Mouse (Mus musculus) retina, embryonic 14.5 days (tissue): ENCODE measurements around the gene Macf1.
"Not testable (repeated sequence)": the region's sequence is repeated elsewhere in the genome, so short reads cannot be mapped to it uniquely, and the experiment has no call there.

ENCODE experiments used
- DNase-seq: peaks from one replicate; pipeline ENCODE4 v3.0.0-alpha.2; 2015; ENCODE audit warnings: low spot score

Gene Macf1

DNA sequence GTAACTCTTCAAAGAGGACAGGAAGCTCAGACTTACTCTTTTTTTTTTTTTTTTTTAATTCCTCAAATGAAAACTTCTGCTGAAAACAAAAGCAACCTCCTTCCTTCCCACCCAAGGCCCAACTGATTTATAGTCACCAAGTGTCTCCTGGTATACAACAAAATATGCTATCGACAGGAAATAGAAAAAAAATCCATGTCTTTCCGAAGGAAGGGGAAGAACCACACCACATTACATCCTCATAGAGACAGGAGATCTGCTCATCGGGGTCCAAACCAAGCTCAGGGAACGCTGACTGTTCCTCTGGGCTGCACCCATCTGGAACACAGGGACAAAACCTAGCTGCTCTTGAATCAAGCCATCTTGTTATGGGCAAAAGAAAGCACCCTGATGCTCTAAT, 50.3 kb downstream of the Macf1 start:
- DNase-seq: no peak

DNA sequence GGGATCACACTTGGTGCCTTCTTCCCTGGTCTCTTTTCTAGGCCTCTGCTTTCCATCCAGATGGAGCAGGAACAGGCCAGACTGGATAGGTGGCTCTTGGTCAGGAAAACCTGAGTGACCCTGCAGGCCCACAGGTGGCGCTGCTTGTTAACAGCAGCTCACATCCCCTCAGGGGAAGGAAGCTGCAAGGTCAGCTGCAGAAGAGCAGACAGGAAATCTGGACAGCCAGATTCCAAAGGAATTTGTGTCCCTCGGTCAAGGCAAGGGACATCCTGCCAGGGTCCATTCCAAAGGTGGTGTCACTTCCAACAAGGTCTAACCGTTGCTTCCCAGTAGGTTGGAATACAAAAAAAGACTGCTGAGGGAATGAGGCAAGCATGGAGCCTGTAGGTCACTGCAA, 50.8 kb downstream of the Macf1 start:
- DNase-seq: peak; percentile 59

GRCm38 (mm10) chr4:123632116-123632515, 52.0 kb downstream of the Macf1 start:
- DNase-seq: not testable (repeated sequence)

GRCm38 (mm10) chr4:123631654-123632053, 52.5 kb downstream of the Macf1 start:
- DNase-seq: no peak

DNA sequence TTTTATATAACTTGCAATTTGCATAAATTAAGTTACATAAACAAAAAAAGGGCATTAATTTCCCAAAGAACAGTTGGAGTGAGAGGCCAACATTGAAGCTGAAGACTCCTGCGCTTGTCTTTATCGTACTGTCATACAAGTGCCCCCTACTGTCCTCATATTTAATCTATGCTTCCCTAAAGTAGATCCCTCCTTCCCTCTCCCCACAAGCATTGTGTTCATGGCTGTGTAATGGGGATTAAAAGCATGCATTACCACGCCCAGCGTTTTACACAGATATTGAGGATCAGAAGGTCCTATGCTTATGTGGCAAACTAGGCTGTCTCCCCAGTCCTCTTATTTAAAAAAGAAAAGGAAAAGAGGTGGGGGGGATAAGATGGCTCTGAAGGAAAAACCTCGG, 56.5 kb downstream of the Macf1 start:
- DNase-seq: no peak

DNA sequence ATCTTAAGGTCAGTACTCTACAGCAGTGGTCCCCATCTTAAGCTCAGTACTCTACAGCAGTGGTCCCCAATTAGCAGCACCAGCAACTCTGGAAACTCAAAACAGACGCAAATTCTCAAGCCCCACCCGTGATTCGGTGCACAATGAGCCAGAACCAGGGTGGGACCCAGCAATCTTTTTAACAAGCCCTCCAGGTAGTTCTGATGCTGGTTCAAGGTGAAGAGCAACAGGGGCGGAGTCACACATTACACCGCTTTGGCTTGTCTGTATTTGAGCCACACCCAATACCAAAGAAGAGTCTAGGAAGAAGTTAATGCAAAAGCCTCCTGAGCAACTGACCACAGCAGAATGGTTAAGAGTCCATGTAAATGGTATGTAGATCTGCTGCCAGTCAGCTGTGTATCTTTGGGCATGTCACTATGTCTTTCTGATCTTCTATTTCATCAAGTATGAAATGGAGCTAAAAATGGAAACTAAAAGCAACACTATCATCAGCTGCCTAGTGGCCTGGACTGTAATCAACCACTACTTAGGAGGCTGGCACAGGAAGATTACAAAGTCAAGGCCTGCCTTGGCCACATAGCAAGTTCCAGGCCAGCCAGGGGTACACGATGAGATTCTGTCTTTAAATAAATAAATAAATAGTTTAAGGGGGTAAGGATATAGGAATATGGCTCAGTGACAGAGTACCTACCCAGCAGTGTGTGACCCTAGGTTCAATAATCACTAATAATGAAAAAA, 58.7 kb downstream of the Macf1 start:
- DNase-seq: no peak

DNA sequence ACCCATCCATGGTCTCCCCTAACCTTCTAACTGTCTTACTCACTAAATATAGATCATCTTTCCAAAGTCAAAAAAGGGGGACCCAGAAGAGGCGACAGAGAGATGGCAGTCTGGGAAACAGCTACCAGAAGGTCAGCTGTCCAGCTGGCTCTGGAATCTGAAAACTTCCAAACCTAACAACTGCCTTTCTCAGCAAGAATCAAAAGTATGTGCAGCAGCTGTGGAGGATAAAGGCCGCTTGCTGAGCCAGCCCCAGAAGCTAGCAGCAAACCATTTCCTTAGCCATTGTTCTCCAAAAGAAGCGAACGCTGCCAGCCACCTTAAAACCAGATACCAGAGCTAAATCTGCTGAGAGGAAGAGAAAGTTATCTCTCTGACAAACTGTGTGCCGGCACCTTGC, 59.7 kb downstream of the Macf1 start:
- DNase-seq: peak; percentile 18

DNA sequence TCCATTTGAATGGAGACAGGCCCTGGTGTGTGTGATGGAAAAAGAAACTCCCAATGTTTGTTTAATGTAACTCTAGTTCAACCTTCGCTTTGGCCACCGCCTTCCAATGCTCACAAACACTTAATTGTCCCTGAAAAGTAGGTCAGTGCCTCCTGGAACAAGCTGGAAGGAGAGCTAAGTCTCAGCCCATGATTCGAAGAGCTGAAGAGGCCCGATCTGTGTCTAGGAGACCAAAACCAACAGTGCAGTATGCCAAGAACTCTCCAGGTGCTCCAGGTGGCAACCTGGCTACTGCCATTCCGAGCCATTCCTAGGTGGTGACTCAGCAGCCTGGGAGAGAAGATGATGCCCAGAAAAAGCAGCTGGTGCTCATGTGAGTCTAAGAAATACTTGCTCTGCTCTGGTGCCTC, 60.4 kb downstream of the Macf1 start:
- DNase-seq: no peak

GRCm38 (mm10) chr4:123621732-123622131, 62.4 kb downstream of the Macf1 start:
- DNase-seq: no peak

- DNase-seq: no peak
Measured at GRCm38 (mm10) chr4:123617727-123618389, 66.3 kb downstream of the Macf1 start.

- DNase-seq: no peak
Measured at GRCm38 (mm10) chr4:123616971-123617370, 67.2 kb downstream of the Macf1 start.

DNA sequence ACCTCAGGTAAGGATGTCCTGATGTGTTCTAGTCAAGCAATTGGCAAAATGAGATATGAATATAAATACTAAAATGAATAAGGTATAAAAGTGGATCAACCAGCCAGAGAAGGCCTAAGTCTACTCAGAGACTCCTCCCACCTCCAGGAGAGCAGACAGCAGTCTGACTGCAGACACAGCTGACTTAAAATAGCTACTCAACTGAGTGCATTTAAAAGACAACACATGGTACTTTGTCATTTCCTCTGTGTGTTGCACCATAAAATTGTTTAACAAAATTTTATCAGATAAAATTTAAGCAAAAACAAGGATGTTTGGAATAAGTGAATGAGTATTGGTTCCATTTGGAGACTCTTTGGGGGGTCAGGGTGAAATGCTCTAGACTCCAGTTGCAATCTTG, 67.7 kb downstream of the Macf1 start:
- no peak for DNase-seq

- peak; percentile 50 for DNase-seq
Measured at GRCm38 (mm10) chr4:123613309-123613947, 70.7 kb downstream of the Macf1 start.

- DNase-seq: no peak
Measured at GRCm38 (mm10) chr4:123611940-123612339, 72.2 kb downstream of the Macf1 start.

- no peak for DNase-seq
Measured at GRCm38 (mm10) chr4:123611241-123611640, 72.9 kb downstream of the Macf1 start.

GRCm38 (mm10) chr4:123607174-123607573, 77.0 kb downstream of the Macf1 start:
- DNase-seq: no peak

DNA sequence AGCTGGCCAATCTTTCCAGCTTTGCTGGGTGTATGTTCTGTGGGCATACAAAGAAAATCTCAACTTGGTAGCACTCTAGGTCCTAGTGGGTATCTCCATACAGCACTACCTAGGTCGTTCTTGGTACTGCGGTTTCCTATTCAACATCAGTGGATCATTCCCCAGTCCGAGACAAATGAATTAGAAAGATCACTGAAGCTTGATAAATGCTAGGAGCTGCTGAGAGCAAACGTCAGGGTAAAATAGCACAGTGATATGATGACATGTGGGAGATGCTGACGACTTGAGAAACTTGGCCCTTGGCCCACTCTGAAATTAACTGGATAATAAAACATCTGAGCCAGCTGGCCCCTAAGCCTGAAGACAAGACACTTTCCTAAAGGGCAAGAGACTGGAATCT, 78.2 kb downstream of the Macf1 start:
- DNase-seq: no peak

- DNase-seq: no peak
Measured at GRCm38 (mm10) chr4:123605309-123605708, 78.9 kb downstream of the Macf1 start.

DNA sequence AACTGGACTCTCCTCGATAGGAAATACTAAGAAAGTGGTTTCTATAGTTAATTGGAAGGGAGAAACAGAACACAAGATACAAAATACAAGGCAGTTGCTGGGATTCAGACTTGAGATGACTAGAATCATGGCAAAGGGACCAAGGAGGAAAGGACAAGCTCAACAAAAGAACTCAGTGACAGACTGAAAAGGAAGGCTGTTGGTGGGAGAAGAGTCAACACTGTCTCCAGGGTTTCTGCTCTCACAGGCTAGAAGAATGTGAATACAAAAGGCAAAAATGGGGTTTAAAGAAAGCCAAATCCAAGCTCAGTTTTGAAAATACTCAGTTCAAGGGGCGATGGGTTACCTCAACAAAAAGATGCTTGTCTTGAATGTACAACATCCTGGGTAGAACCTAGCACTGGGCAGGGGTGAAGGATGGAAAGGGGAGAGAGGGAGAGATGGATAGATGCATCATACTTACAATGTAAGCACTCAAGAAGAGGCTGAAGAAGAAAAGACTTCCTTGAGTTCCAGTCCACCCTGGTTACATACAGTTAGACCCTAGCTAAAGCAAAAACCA, 81.4 kb downstream of the Macf1 start:
- no peak for DNase-seq

DNA sequence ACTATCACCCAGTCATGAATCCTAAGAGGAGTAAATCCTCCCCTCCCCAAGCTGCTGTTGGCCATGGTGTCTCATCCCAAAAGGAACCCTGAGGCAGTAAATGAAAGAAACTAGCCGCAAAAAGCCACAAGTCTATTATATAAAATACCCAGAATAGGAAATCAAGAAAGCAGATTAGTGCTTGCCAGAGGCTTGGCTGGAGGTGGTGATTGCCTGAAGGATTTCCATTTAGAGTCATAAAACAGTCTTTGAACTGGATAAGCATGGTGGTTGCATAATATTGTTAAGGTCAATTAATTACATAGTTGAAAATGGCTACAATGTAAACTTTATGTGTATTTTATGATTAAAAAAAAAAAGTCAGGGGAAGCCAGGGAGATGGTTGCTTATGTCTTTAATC, 83.1 kb downstream of the Macf1 start:
- no peak for DNase-seq

GRCm38 (mm10) chr4:123598519-123599228, 85.5 kb downstream of the Macf1 start:
- no peak for DNase-seq

DNA sequence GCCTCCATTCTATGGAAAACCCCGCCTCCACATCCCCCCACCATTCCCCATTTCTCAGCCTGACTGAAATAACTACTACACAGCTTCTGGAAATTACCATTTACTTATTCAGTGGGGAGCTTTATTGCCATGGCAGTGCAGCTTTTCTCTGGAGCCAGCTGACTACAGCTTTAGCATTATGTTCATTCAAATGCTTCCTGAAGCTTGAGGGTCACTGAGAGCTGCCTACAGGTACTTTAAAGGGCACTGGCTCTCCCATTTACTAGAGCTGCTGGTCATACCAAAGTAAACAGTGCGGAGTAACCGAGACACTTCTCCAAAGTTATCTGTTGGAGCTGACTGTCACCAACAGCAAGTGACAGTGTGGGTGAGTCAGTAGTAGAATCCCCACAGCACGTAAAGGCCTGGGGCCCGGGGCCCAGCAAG, 89.8 kb downstream of the Macf1 start:
- no peak for DNase-seq
